ENCODE assay signal across 8 mouse cellular contexts in the genomic region with DNA sequence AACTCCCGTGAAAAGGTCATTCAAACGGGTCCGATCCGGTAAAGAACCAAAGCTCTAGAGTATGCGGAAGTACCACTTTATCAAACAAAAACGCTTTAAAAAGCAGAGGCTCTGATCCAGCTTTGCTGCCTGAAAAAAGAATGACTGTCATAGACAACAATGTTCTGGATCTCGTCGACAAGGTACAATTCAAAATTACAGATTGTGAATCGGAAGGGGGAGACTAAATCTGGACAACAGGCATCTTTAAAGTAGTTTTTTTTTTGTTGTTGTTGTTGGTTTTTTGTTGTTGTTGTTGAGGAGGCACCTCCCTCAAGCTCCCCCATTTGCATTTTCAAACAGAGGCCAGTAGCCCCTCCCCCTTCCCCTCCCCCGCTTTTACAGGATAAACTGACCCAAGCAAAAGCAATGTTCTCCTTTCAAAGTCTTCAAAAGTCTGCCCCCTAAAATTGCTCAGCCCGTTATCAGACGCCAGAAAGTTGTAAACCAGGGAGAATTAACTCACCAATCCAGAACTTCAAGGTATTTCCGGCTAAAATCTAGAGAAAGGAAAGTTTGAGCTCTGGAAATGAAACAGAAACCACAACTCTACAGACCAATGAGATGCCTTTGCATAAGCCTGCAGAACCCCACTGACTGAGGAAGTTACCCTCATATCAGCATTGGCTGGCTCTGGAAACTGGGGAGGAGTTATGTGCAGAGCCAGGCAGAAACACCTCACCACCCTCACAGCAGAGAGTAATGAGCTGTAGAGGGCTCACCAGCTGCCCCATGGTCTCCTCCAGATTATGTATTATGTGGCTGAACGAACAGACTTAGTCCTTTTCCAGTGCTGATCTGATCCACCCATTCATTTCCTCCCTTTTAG. TPM values are rescaled to one million over a fixed set of nuclear protein-coding genes. Genes with fewer than 3 reads are reported as not detected.
DNase-seq lines count a peak whose midpoint lies in the region; ATAC-seq and TF ChIP-seq lines count a peak whose summit lies in the region.
"Not testable (repeated sequence)": the region's sequence is repeated elsewhere in the genome, so short reads cannot be mapped to it uniquely, and the experiment has no call there.

TSS of gene Trim5 (minus strand) at position 519 of the 868 bp plus-strand sequence.

- DNase-seq in Muller cell, postnatal 12 days (ENCODE audit: inconsistent ontology term), result peak; percentile 35
- not testable (repeated sequence) for DNase-seq in embryonic facial prominence, embryonic 14.5 days (ENCODE audit: low spot score); layer of hippocampus, adult 2 months (ENCODE audit: low spot score in 2 of 2)
- DNase-seq in liver, postnatal 0 days, result peak; percentile 59
- peak; percentile 2 for DNase-seq in thymus, adult 2 months

- ATAC-seq in embryonic facial prominence, embryonic 14.5 days (ENCODE audit: low read depth), result not testable (repeated sequence)
- peak; percentile 91 for ATAC-seq in heart, embryonic 12.5 days (ENCODE audit: insufficient number of reproducible peaks, low FRiP score)
- peak; percentile 83 for ATAC-seq in inflammation-experienced regulatory T-cells, adult 6 months
- peak; percentile 99 for ATAC-seq in liver, postnatal 0 days
- peak; percentile 98 for ATAC-seq in monocyte, adult 5-6 weeks (replicated peaks; ENCODE audit: insufficient number of reproducible peaks, low FRiP score, low TSS enrichment, poor library complexity, severe bottlenecking)

- H3K4me1 ChIP-seq in embryonic facial prominence, embryonic 14.5 days (ENCODE audit: control insufficient read depth, insufficient read depth, low read length); heart, embryonic 12.5 days (replicated peaks); liver, postnatal 0 days (ENCODE audit: insufficient read depth): not testable (repeated sequence)
- peaks cover 12% of the 10 kb centered on the region for H3K4me1 ChIP-seq in thymus, adult 2 months (replicated peaks; ENCODE audit: control insufficient read depth, insufficient read depth, low read length)

- H3K4me3 ChIP-seq in embryonic facial prominence, embryonic 14.5 days (ENCODE audit: low read depth, low read length), result peak within 1 kb of the TSS; percentile 7; the same call in 1 of the 2 replicates
- peak within 1 kb of the TSS; percentile 43 for H3K4me3 ChIP-seq in heart, embryonic 12.5 days
- H3K4me3 ChIP-seq in layer of hippocampus, adult 2 months, result peak within 1 kb of the TSS; percentile 33; the same call in 1 of the 2 replicates
- peak within 1 kb of the TSS; percentile 44 for H3K4me3 ChIP-seq in liver, postnatal 0 days (ENCODE audit: low read depth, low read length)
- H3K4me3 ChIP-seq in thymus, adult 2 months (ENCODE audit: control insufficient read depth, insufficient read depth, low read length), result peak within 1 kb of the TSS; percentile 26

- H3K27ac ChIP-seq in embryonic facial prominence, embryonic 14.5 days (replicated peaks; ENCODE audit: low read depth, low read length); heart, embryonic 12.5 days (ENCODE audit: poor library complexity, severe bottlenecking); layer of hippocampus, adult 2 months: not testable (repeated sequence)
- H3K27ac ChIP-seq in liver, postnatal 0 days (ENCODE audit: low read depth), result peak within 1 kb of the TSS; percentile 64
- peak within 1 kb of the TSS; percentile 80 for H3K27ac ChIP-seq in thymus, adult 2 months (ENCODE audit: control insufficient read depth, insufficient read depth, low read length)

- H3K27me3 ChIP-seq in embryonic facial prominence, embryonic 14.5 days (replicated peaks; ENCODE audit: control insufficient read depth, insufficient read depth, low read length); heart, embryonic 12.5 days (replicated peaks); liver, postnatal 0 days (ENCODE audit: insufficient read depth, low read length); thymus, adult 2 months (ENCODE audit: control insufficient read depth, insufficient read depth, low read length): not testable (repeated sequence)

- H3K9me3 ChIP-seq in embryonic facial prominence, embryonic 14.5 days (ENCODE audit: control insufficient read depth, low read length); heart, embryonic 12.5 days (replicated peaks); liver, postnatal 0 days (ENCODE audit: low read length): not testable (repeated sequence)

- not testable (repeated sequence) for TF ChIP-seq EP300 in liver, postnatal 0 days (IDR thresholded peaks at IDR 0.05; ENCODE audit: low read depth)

- not testable (repeated sequence) for H3K9ac ChIP-seq in embryonic facial prominence, embryonic 14.5 days (ENCODE audit: low read depth, low read length); heart, embryonic 12.5 days
- 0 out of 2 replicates have a peak within 1 kb of the TSS, but pooled peaks have one; percentile 1 for H3K9ac ChIP-seq in liver, postnatal 0 days (replicated peaks)

- H3K4me2 ChIP-seq in embryonic facial prominence, embryonic 14.5 days (ENCODE audit: low read depth, low read length), result peak within 1 kb of the TSS; percentile 8; the same call in 1 of the 2 replicates
- peak within 1 kb of the TSS; percentile 48 for H3K4me2 ChIP-seq in heart, embryonic 12.5 days
- peak within 1 kb of the TSS; percentile 36 for H3K4me2 ChIP-seq in liver, postnatal 0 days (ENCODE audit: low read depth, low read length)

- not testable (repeated sequence) for TF ChIP-seq CTCF in layer of hippocampus, adult 2 months (conservative IDR thresholded peaks at IDR 0.05); liver, postnatal 0 days (IDR thresholded peaks at IDR 0.05; ENCODE audit: low read depth); thymus, adult 2 months (IDR thresholded peaks at IDR 0.05; ENCODE audit: borderline replicate concordance, control insufficient read depth, extremely low read depth, insufficient read depth, low read length, poor library complexity)

- TF ChIP-seq POLR2A in thymus, adult 2 months (IDR thresholded peaks at IDR 0.05; ENCODE audit: control insufficient read depth, extremely low read depth, insufficient read depth, low read length, poor library complexity), result not testable (repeated sequence)

- H3K36me3 ChIP-seq in embryonic facial prominence, embryonic 14.5 days (ENCODE audit: control insufficient read depth, insufficient read depth, low read length); heart, embryonic 12.5 days; liver, postnatal 0 days (replicated peaks; ENCODE audit: insufficient read depth, low read length); thymus, adult 2 months (ENCODE audit: control insufficient read depth, insufficient read depth, low read length): not testable (repeated sequence)

- WGBS in embryonic facial prominence, embryonic 14.5 days, result 39% methylated on average over 14 of the region's 14 CpGs
- 25% methylated on average over 14 of the region's 14 CpGs for WGBS in heart, embryonic 12.5 days
- WGBS in liver, postnatal 0 days (ENCODE audit: insufficient replicate concordance), result 32% methylated on average over 14 of the region's 14 CpGs
- 45% methylated on average over 14 of the region's 14 CpGs for WGBS in thymus, adult 2 months

RNA-seq across cellular contexts. Expression of gene Trim5, which starts in this region (rescaled TPM):
- 0.19 and 0.47 TPM in 2 replicates for polyA plus RNA-seq in embryonic facial prominence, embryonic 14.5 days (2014; fragmentation: Nextera tagmentation; extraction: Ambion mirVana)
- 0.53 and 0.64 TPM in 2 replicates for polyA plus RNA-seq in heart, embryonic 12.5 days (2016; fragmentation: Nextera tagmentation; extraction: Ambion mirVana)
- 10 to 100 TPM; 24.5 to 43.4 (median 41.7) TPM for polyA plus RNA-seq in inflammation-experienced regulatory T-cells, adult 6 months (2017; shearing (Covaris generic))
- total RNA-seq in layer of hippocampus, adult 2 months (2021), result under 1 TPM; 0.49 to 0.76 TPM
- 0.63 and 0.92 TPM in 2 replicates for polyA plus RNA-seq in liver, postnatal 0 days (2015; fragmentation: Nextera tagmentation; extraction: Ambion mirVana)
- total RNA-seq in monocyte, adult 5-6 weeks (2017), result 16.7 to 39.3 TPM (median 25.4 TPM) in 3 replicates
- polyA plus RNA-seq in thymus, adult 2 months (2012; rRNA removed), result 1.6 and 2.8 TPM in 2 replicates

Comparison
In these comparisons a context has a peak if more than half of its experiments do, and no peak if none do; other contexts are left out.
1. RNA of gene Trim5 (total RNA-seq): 16.7 to 39.3 TPM in monocyte, adult 5-6 weeks; 0.49 to 0.76 TPM in layer of hippocampus, adult 2 months; every median in the first group is over 10 times any median in the second.
2. Peak in ATAC-seq, H3K4me3 ChIP-seq and H3K4me2 ChIP-seq in heart, embryonic 12.5 days; RNA of the gene not detected or under 1 TPM.
3. Peak in DNase-seq, ATAC-seq, H3K4me3 ChIP-seq, H3K27ac ChIP-seq, H3K9ac ChIP-seq and H3K4me2 ChIP-seq in liver, postnatal 0 days; RNA of the gene not detected or under 1 TPM.
4. Peak in every context shown above with its lines, with median percentiles within 50 percentile points of each other: H3K4me2 ChIP-seq and H3K4me3 ChIP-seq.